Mouse (Mus musculus) forebrain, postnatal 0 days (tissue): Measurements from ENCODE around the gene 1700028K03Rik. TPM values are rescaled to one million over a fixed set of nuclear protein-coding genes. Genes with fewer than 3 reads are reported as not detected.

ENCODE experiments used
- ATAC-seq: fragments of 200-750 bp; cut with Nextera tagmentation; 2 replicates; pipeline ENCODE4 v1.8.0; 2017; ENCODE audit warnings: mild to moderate bottlenecking, moderate library complexity
- DNase-seq: peaks from one replicate; pipeline ENCODE4 v3.0.0-alpha.2; 2015
- H3K27ac ChIP-seq: fragments of 300-500 bp; sonication (generic); 2 replicates; pipeline ENCODE4 v1.5.1; 2014; ENCODE audit warnings: low read depth, mild to moderate bottlenecking, antibody characterized with exemption, low read length, moderate library complexity, mixed read lengths
- H3K27me3 ChIP-seq: fragments of 300-500 bp; sonication (generic); 2 replicates; pipeline ENCODE4 v1.6.1; 2014; ENCODE audit warnings: mild to moderate bottlenecking, low read length, mixed read lengths; ENCODE audit not compliant: insufficient read depth
- H3K36me3 ChIP-seq: fragments of 300-500 bp; sonication (generic); 2 replicates; pipeline ENCODE4 v1.6.1; 2014; ENCODE audit warnings: mild to moderate bottlenecking, moderate library complexity; ENCODE audit not compliant: insufficient read depth
- H3K4me1 ChIP-seq: fragments of 300-500 bp; sonication (generic); 2 replicates; pipeline ENCODE4 v1.6.1; 2014; ENCODE audit warnings: antibody characterized with exemption; ENCODE audit not compliant: insufficient read depth
- H3K4me2 ChIP-seq: fragments of 300-500 bp; sonication (generic); 2 replicates; pipeline ENCODE4 v1.6.1; 2014; ENCODE audit warnings: low read depth, mild to moderate bottlenecking, moderate library complexity
- H3K4me3 ChIP-seq: fragments of 300-500 bp; sonication (generic); 2 replicates; pipeline ENCODE4 v1.5.1; 2014; ENCODE audit warnings: low read depth, low read length, mixed read lengths
- H3K9ac ChIP-seq: fragments of 300-500 bp; sonication (generic); 2 replicates; pipeline ENCODE4 v1.6.1; 2014; ENCODE audit warnings: mild to moderate bottlenecking
- H3K9me3 ChIP-seq: fragments of 300-500 bp; sonication (generic); 2 replicates; pipeline ENCODE4 v1.6.1; 2016; ENCODE audit warnings: low read length
- CTCF ChIP-seq: sonication (generic); IDR thresholded peaks from 2 replicates; pipeline ENCODE4 v1.5.1; 2016; ENCODE audit warnings: antibody characterized with exemption, control low read depth, low read depth
- WGBS: fragments of 180-500 bp; shearing (Covaris S2); extraction: QIAGEN DNeasy Blood & Tissue Kit; methylation state at CpG from one replicate; pipeline ENCODE4 v1.1.7; 2014; 5-methylcytosine and 5-hydroxymethylcytosine counted together
- polyA plus RNA-seq: library from polyadenylated mRNA; unstranded; fragments of >200 nt; fragmentation: Nextera tagmentation; extraction: Ambion mirVana; gene quantifications from 2 replicates; pipeline ENCODE4 v1.2.1, GENCODE M21; 2015
- total RNA-seq: library from RNA; depleted of rRNA; stranded (reverse); fragments of >200 nt; gene quantifications from 2 replicates; pipeline ENCODE4 v1.2.3, GENCODE M21; 2014

The 1700028K03Rik gene
- total and polyA plus RNA-seq, 2 experiments from 2014 or later, result 0.12 to 0.38 TPM

GRCm38 (mm10) chr5:107498806-107499310 is 35.7 kb upstream of the 1700028K03Rik start:
- Histone ChIP-seq H3K27ac (peak overlapping the region; percentile 84), H3K9ac (peak overlapping the region; percentile 45), H3K4me3 (peak overlapping the region; percentile 38), H3K4me2 (peak overlapping the region; percentile 66), H3K4me1 (peaks cover 17% of the 10 kb centered on the region; the same call in 1 of the 2 replicates), H3K36me3 (peaks cover 6% of the 10 kb centered on the region), H3K9me3 (no peaks in the 10 kb centered on the region), H3K27me3 (no peaks in the 10 kb centered on the region)
- ATAC-seq (no peak), DNase-seq (no peak)
- no peak for TF ChIP-seq CTCF
- WGBS, result 30% methylated on average over 5 of the region's 5 CpGs

- Histone ChIP-seq H3K4me1 (peaks cover 20% of the 10 kb centered on the region; the same call in 1 of the 2 replicates), H3K4me2 (peak overlapping the region; percentile 26; the same call in 1 of the 2 replicates), H3K27me3 (no peaks in the 10 kb centered on the region), H3K9ac (no peak overlapping the region), H3K27ac (no peak overlapping the region), H3K4me3 (no peak overlapping the region), H3K9me3 (no peaks in the 10 kb centered on the region), H3K36me3 (peaks cover 14% of the 10 kb centered on the region)
- DNase-seq, result no peak
- WGBS, result 54% methylated on average over 5 of the region's 5 CpGs
- no peak for ATAC-seq
- TF ChIP-seq CTCF, result no peak
Measured at GRCm38 (mm10) chr5:107499891-107500535, 34.5 kb upstream of the 1700028K03Rik start.

GRCm38 (mm10) chr5:107500741-107501140 is 33.8 kb upstream of the 1700028K03Rik start:
- no peak for TF ChIP-seq CTCF
- no peak overlapping the region for H3K4me3 ChIP-seq
- H3K4me1 ChIP-seq, result peaks cover 20% of the 10 kb centered on the region; the same call in 1 of the 2 replicates
- 44% methylated on average over 1 of the region's 1 CpGs for WGBS
- no peaks in the 10 kb centered on the region for H3K27me3 ChIP-seq
- H3K9me3 ChIP-seq, result no peaks in the 10 kb centered on the region
- H3K27ac ChIP-seq, result no peak overlapping the region
- ATAC-seq (no peak), DNase-seq (no peak)
- H3K4me2 ChIP-seq, result no peak overlapping the region
- H3K9ac ChIP-seq, result no peak overlapping the region
- peaks cover 21% of the 10 kb centered on the region for H3K36me3 ChIP-seq

- ATAC-seq (no peak), DNase-seq (no peak)
- Histone ChIP-seq H3K27me3 (no peaks in the 10 kb centered on the region), H3K27ac (no peak within 1 kb of the TSS), H3K36me3 (peaks cover 51% of the 10 kb centered on the region), H3K4me2 (no peak within 1 kb of the TSS), H3K4me3 (no peak within 1 kb of the TSS), H3K9me3 (no peaks in the 10 kb centered on the region), H3K4me1 (0 out of 2 replicates have a peak, but pooled peaks cover 3% of the 10 kb centered on the region), H3K9ac (no peak within 1 kb of the TSS)
- WGBS, result 87% methylated on average over 4 of the region's 4 CpGs
- no peak for TF ChIP-seq CTCF
Measured at GRCm38 (mm10) chr5:107507321-107507720, 27.2 kb upstream of the 1700028K03Rik start, which contains the start of gene Gm42669. TSS of gene Gm42669 (plus strand) at chr5:107507621.

- ATAC-seq, result no peak
- H3K9me3 ChIP-seq, result no peaks in the 10 kb centered on the region
- H3K4me2 ChIP-seq, result no peak overlapping the region
- 91% methylated on average over 10 of the region's 10 CpGs for WGBS
- no peak overlapping the region for H3K4me3 ChIP-seq
- H3K36me3 ChIP-seq, result peaks cover 41% of the 10 kb centered on the region
- TF ChIP-seq CTCF, result no peak
- no peaks in the 10 kb centered on the region for H3K4me1 ChIP-seq
- no peak overlapping the region for H3K27ac ChIP-seq
- H3K27me3 ChIP-seq, result no peaks in the 10 kb centered on the region
- H3K9ac ChIP-seq, result no peak overlapping the region
- DNase-seq, result no peak
Measured at GRCm38 (mm10) chr5:107510503-107510902, 24.0 kb upstream of the 1700028K03Rik start.

GRCm38 (mm10) chr5:107511326-107511725 is 23.2 kb upstream of the 1700028K03Rik start:
- no peak overlapping the region for H3K4me3 ChIP-seq
- no peak overlapping the region for H3K27ac ChIP-seq
- no peak for ATAC-seq
- peaks cover 37% of the 10 kb centered on the region for H3K36me3 ChIP-seq
- no peak for DNase-seq
- H3K27me3 ChIP-seq, result no peaks in the 10 kb centered on the region
- WGBS, result 64% methylated on average over 2 of the region's 2 CpGs
- no peak overlapping the region for H3K9ac ChIP-seq
- TF ChIP-seq CTCF, result no peak
- H3K4me1 ChIP-seq, result no peaks in the 10 kb centered on the region
- no peaks in the 10 kb centered on the region for H3K9me3 ChIP-seq
- H3K4me2 ChIP-seq, result no peak overlapping the region

GRCm38 (mm10) chr5:107513583-107513982 is 20.9 kb upstream of the 1700028K03Rik start:
- no peak overlapping the region for H3K27ac ChIP-seq
- H3K9ac ChIP-seq, result no peak overlapping the region
- peak; percentile 64 for TF ChIP-seq CTCF
- H3K27me3 ChIP-seq, result no peaks in the 10 kb centered on the region
- no peak overlapping the region for H3K4me3 ChIP-seq
- no peaks in the 10 kb centered on the region for H3K9me3 ChIP-seq
- ATAC-seq (peak; percentile 32; the same call in 1 of the 2 replicates), DNase-seq (peak; percentile 25)
- H3K4me1 ChIP-seq, result no peaks in the 10 kb centered on the region
- H3K36me3 ChIP-seq, result peaks cover 21% of the 10 kb centered on the region
- no peak overlapping the region for H3K4me2 ChIP-seq
- 44% methylated on average over 7 of the region's 7 CpGs for WGBS
